Mouse (Mus musculus) hindlimb bud, embryonic 11.5 days (tissue): Measurements from ENCODE around the gene Gm4969.
"Not testable (repeated sequence)": the region's sequence is repeated elsewhere in the genome, so short reads cannot be mapped to it uniquely, and the experiment has no call there.

Source experiments
- DNase-seq: peaks from one replicate; pipeline ENCODE4 v3.0.0-alpha.2; 2012; ENCODE audit warnings: low read depth, low spot score; ENCODE audit errors: extremely low spot score

The Gm4969 gene

GRCm38 (mm10) chr7:19074494-19074893 is 43.7 kb downstream of the Gm4969 start:
- DNase-seq = no peak

- DNase-seq = no peak
Observed at GRCm38 (mm10) chr7:19073504-19073903, 44.7 kb downstream of the Gm4969 start.

GRCm38 (mm10) chr7:19071024-19071423 is 47.1 kb downstream of the Gm4969 start:
- not testable (repeated sequence) for DNase-seq

GRCm38 (mm10) chr7:19069500-19069899 is 48.7 kb downstream of the Gm4969 start:
- DNase-seq = no peak

GRCm38 (mm10) chr7:19068707-19069106 is 49.5 kb downstream of the Gm4969 start:
- DNase-seq = no peak

- DNase-seq = no peak
Observed at GRCm38 (mm10) chr7:19067935-19068334, 50.2 kb downstream of the Gm4969 start.

GRCm38 (mm10) chr7:19067063-19067462 is 51.1 kb downstream of the Gm4969 start:
- no peak for DNase-seq

GRCm38 (mm10) chr7:19065896-19066295 is 52.3 kb downstream of the Gm4969 start:
- DNase-seq = no peak

- DNase-seq = no peak
Observed at GRCm38 (mm10) chr7:19057405-19057804, 60.8 kb downstream of the Gm4969 start.

- no peak for DNase-seq
Observed at GRCm38 (mm10) chr7:19055108-19055507, 63.1 kb downstream of the Gm4969 start.

- no peak for DNase-seq
Observed at GRCm38 (mm10) chr7:19054777-19055076, 63.4 kb downstream of the Gm4969 start.

- DNase-seq = no peak
Observed at GRCm38 (mm10) chr7:19054047-19054776, 64.0 kb downstream of the Gm4969 start, which contains the start of gene Rsph6a. Gene Rsph6a (plus strand): TSS chr7:19054690.

GRCm38 (mm10) chr7:19053136-19053532 is 65.0 kb downstream of the Gm4969 start:
- DNase-seq = no peak

GRCm38 (mm10) chr7:19052345-19053135 is 65.6 kb downstream of the Gm4969 start:
- DNase-seq = no peak

GRCm38 (mm10) chr7:19051161-19051560 is 67.0 kb downstream of the Gm4969 start:
- DNase-seq = no peak

GRCm38 (mm10) chr7:19050172-19050571 is 68.0 kb downstream of the Gm4969 start:
- DNase-seq = no peak

- no peak for DNase-seq
Observed at GRCm38 (mm10) chr7:19049252-19049651, 68.9 kb downstream of the Gm4969 start.
